Mouse (Mus musculus) left cerebral cortex, postnatal 14 days (tissue): ENCODE data around the gene Elmo2. TPM values are rescaled to one million over a fixed set of nuclear protein-coding genes. Genes with fewer than 3 reads are reported as not detected.

Source experiments
- DNase-seq, 2 experiments: peaks; one replicate each; pipeline ENCODE4 v3.0.0; 2021 to 2022; ENCODE audit warnings: low spot score in 2 of 2, mixed read lengths in 1 of 2
- intact Hi-C: fragments of 180-260 bp; cut with DNase I; formaldehyde crosslinking; loops from one replicate; pipeline ENCODE4 v1.15.1; 2025
- total RNA-seq, 2 experiments: library from RNA; stranded (reverse); gene quantifications; 2 replicates each; pipeline ENCODE4 v1.2.3; 2021

Elmo2 gene
- total RNA-seq, 2 experiments from 2014 or later: 137 to 156 TPM

- DNase-seq: no peak
- intact Hi-C loops: no loop called here
Measured at GRCm38 (mm10) chr2:165239533-165240144, 86.6 kb downstream of the Elmo2 start.

- intact Hi-C loops: no loop called here
- no peak for DNase-seq
Measured at GRCm38 (mm10) chr2:165238416-165239145, 87.7 kb downstream of the Elmo2 start.

Other genes starting within 250 kb of the Elmo2 start
- gene 1700025C18Rik, start 235.7 kb downstream of the Elmo2 start, total RNA-seq: not detected
- 10 to 100 TPM; 33.8 TPM for gene Cdh22, start 91.6 kb downstream of the Elmo2 start, total RNA-seq
- 10 to 100 TPM; 52.1 to 55.1 TPM for gene Slc35c2, start 38.6 kb downstream of the Elmo2 start, total RNA-seq
- under 1 TPM in 1 of 2 experiments, not detected in 1; 0.51 TPM for gene Zfp663, start 42.2 kb upstream of the Elmo2 start, total RNA-seq
- 10 to 100 TPM; 12.1 to 12.4 TPM for gene Zfp334, start 61.8 kb upstream of the Elmo2 start, total RNA-seq
- not detected for gene Ocstamp, start 73.9 kb upstream of the Elmo2 start, total RNA-seq
- 10 to 100 TPM; 18.6 to 19.9 TPM for gene Slc13a3, start 146.8 kb upstream of the Elmo2 start, total RNA-seq
- gene Trp53rka, start 166.8 kb upstream of the Elmo2 start, total RNA-seq: 10 to 100 TPM; 19.9 to 22.1 TPM
- 1 to 10 TPM in 1 of 2 experiments, under 1 TPM in 1; 0.92 to 2.2 TPM for gene Slc2a10, start 177.3 kb upstream of the Elmo2 start, total RNA-seq